Mouse (Mus musculus) CH12.LX (cell line): ENCODE measurements around the gene Stap2. TPM values are rescaled to one million over a fixed set of nuclear protein-coding genes. Genes with fewer than 3 reads are reported as not detected.

Experiments
- DNase-seq: peaks from one replicate; pipeline ENCODE4 v3.0.0-alpha.2; 2013; ENCODE audit errors: extremely low read depth
- H3K27ac ChIP-seq: 2 replicates; pipeline ENCODE4 v1.5.1; 2012; ENCODE audit warnings: low read depth, mild to moderate bottlenecking, control low read depth, moderate library complexity; ENCODE audit not compliant: insufficient read depth
- H3K27me3 ChIP-seq: replicated peaks from 2 replicates; pipeline ENCODE3; 2012; ENCODE audit warnings: inconsistent platforms
- H3K36me3 ChIP-seq, 2 experiments: replicated peaks in 1 of 2; 2 replicates each; pipeline versions ENCODE3 to v1.6.1; 2012; ENCODE audit warnings: inconsistent platforms in 1 of 2, low read length in 1 of 2, mild to moderate bottlenecking in 1 of 2, mixed read lengths in 1 of 2, moderate library complexity in 1 of 2; ENCODE audit not compliant: control insufficient read depth in 1 of 2, insufficient read depth in 1 of 2
- H3K4me1 ChIP-seq, 2 experiments: 2 replicates each; pipeline ENCODE4 v1.6.1; 2012; ENCODE audit warnings: inconsistent platforms in 1 of 2, moderate library complexity in 1 of 2; ENCODE audit not compliant: insufficient read depth in 2 of 2, control insufficient read depth in 1 of 2
- H3K4me2 ChIP-seq: 2 replicates; pipeline ENCODE4 v1.6.1; 2012; ENCODE audit warnings: low read depth, mild to moderate bottlenecking, control low read depth; ENCODE audit not compliant: poor library complexity, insufficient read depth, severe bottlenecking
- H3K4me3 ChIP-seq, 3 experiments: fragments of 150-350 bp in 1 of 3; sonication (generic) in 1 of 3; replicated peaks in 1 of 3; 2 replicates each; pipeline versions ENCODE3 to v1.5.1; 2011 to 2012; ENCODE audit warnings: low read depth in 2 of 3, low read length in 2 of 3, mild to moderate bottlenecking in 2 of 3, moderate library complexity in 2 of 3, control low read depth in 1 of 3, improper control_type of control experiment in 1 of 3, inconsistent platforms in 1 of 3, mixed read lengths in 1 of 3; ENCODE audit not compliant: poor library complexity in 1 of 3
- H3K79me2 ChIP-seq: replicated peaks from 2 replicates; pipeline ENCODE4 v1.6.1; 2012; ENCODE audit warnings: mild to moderate bottlenecking, moderate library complexity; ENCODE audit not compliant: control insufficient read depth, poor library complexity, insufficient read depth, severe bottlenecking; ENCODE audit errors: extremely low read depth
- H3K9ac ChIP-seq: 2 replicates; pipeline ENCODE4 v1.6.1; 2012; ENCODE audit warnings: low read depth, mild to moderate bottlenecking, control low read depth, moderate library complexity; ENCODE audit not compliant: insufficient read depth
- H3K9me3 ChIP-seq: replicated peaks from 2 replicates; pipeline ENCODE3; 2012; ENCODE audit warnings: low read length, inconsistent platforms, mixed read lengths
- BHLHE40 ChIP-seq: IDR thresholded peaks from 2 replicates; pipeline ENCODE4 v1.6.1; 2011; ENCODE audit warnings: mild to moderate bottlenecking, low read depth, low read length, improper control_type of control experiment
- CHD1 ChIP-seq: IDR thresholded peaks from 2 replicates; pipeline ENCODE4 v1.6.1; 2012; ENCODE audit warnings: low read depth, low read length, improper control_type of control experiment, inconsistent platforms
- CHD2 ChIP-seq: IDR thresholded peaks from 2 replicates; pipeline ENCODE4 v1.6.1; 2011; ENCODE audit warnings: low read length, improper control_type of control experiment
- CTCF ChIP-seq, 2 experiments: IDR thresholded peaks in 1 of 2; conservative IDR thresholded peaks in 1 of 2; 2 replicates each; pipeline ENCODE4 v1.5.1; 2011 to 2012; ENCODE audit warnings: low read depth in 2 of 2, low read length in 2 of 2, improper control_type of control experiment in 1 of 2, inconsistent platforms in 1 of 2, mild to moderate bottlenecking in 1 of 2, moderate library complexity in 1 of 2
- E2F4 ChIP-seq: IDR thresholded peaks from 2 replicates; pipeline ENCODE4 v1.6.1; 2011; ENCODE audit warnings: low read depth, low read length, improper control_type of control experiment; ENCODE audit not compliant: insufficient replicate concordance
- ELF1 ChIP-seq: IDR thresholded peaks from 2 replicates; pipeline ENCODE4 v1.6.1; 2014; ENCODE audit warnings: low read depth, mild to moderate bottlenecking, inconsistent platforms, low read length, improper control_type of control experiment
- EP300 ChIP-seq: IDR thresholded peaks from 2 replicates; pipeline ENCODE4 v1.6.1; 2011; ENCODE audit warnings: low read length, improper control_type of control experiment
- ETS1 ChIP-seq: conservative IDR thresholded peaks from 2 replicates; pipeline ENCODE4 v1.6.1; 2012; ENCODE audit warnings: low read depth, mild to moderate bottlenecking, inconsistent platforms, low read length, improper control_type of control experiment, moderate library complexity
- GABPA ChIP-seq: IDR thresholded peaks from 2 replicates; pipeline ENCODE4 v1.6.1; 2012; ENCODE audit warnings: low read depth, low read length, improper control_type of control experiment, inconsistent platforms; ENCODE audit not compliant: insufficient replicate concordance
- HCFC1 ChIP-seq: IDR thresholded peaks from 2 replicates; pipeline ENCODE4 v1.6.1; 2012; ENCODE audit warnings: low read depth, mild to moderate bottlenecking, inconsistent platforms, low read length, improper control_type of control experiment
- IRF4 ChIP-seq: IDR thresholded peaks from 2 replicates; pipeline ENCODE4 v1.6.1; 2014; ENCODE audit warnings: low read depth, mild to moderate bottlenecking, inconsistent platforms, low read length, improper control_type of control experiment
- JUN ChIP-seq: IDR thresholded peaks from 2 replicates; pipeline ENCODE4 v1.6.1; 2011; ENCODE audit warnings: low read depth, mild to moderate bottlenecking, low read length, improper control_type of control experiment, moderate library complexity; ENCODE audit not compliant: insufficient read depth
- JUND ChIP-seq: conservative IDR thresholded peaks from 2 replicates; pipeline ENCODE4 v1.6.1; 2011; ENCODE audit warnings: low read depth, low read length, improper control_type of control experiment
- KAT2A ChIP-seq: IDR thresholded peaks from 2 replicates; pipeline ENCODE4 v1.6.1; 2012; ENCODE audit warnings: low read length, improper control_type of control experiment, inconsistent platforms; ENCODE audit not compliant: insufficient replicate concordance
- MAFK ChIP-seq: IDR thresholded peaks from 2 replicates; pipeline ENCODE4 v1.6.1; 2011; ENCODE audit warnings: low read length, improper control_type of control experiment; ENCODE audit not compliant: insufficient replicate concordance
- MAX ChIP-seq: IDR thresholded peaks from 2 replicates; pipeline ENCODE4 v1.6.1; 2011; ENCODE audit warnings: low read length, improper control_type of control experiment
- MAZ ChIP-seq: IDR thresholded peaks from 2 replicates; pipeline ENCODE4 v1.6.1; 2012; ENCODE audit warnings: low read depth, mild to moderate bottlenecking, inconsistent platforms, low read length, improper control_type of control experiment, moderate library complexity
- MEF2A ChIP-seq: IDR thresholded peaks from 2 replicates; pipeline ENCODE4 v1.6.1; 2014; ENCODE audit warnings: low read depth, mild to moderate bottlenecking, inconsistent platforms, low read length, improper control_type of control experiment, borderline replicate concordance
- MXI1 ChIP-seq: IDR thresholded peaks from 2 replicates; pipeline ENCODE4 v1.6.1; 2011; ENCODE audit warnings: mild to moderate bottlenecking, low read depth, low read length, improper control_type of control experiment
- MYC ChIP-seq: IDR thresholded peaks from 2 replicates; pipeline ENCODE4 v1.6.1; 2011; ENCODE audit warnings: low read depth, mild to moderate bottlenecking, improper control_type of control experiment, low read length
- NELFE ChIP-seq: IDR thresholded peaks from 2 replicates; pipeline ENCODE4 v1.6.1; 2011; ENCODE audit warnings: low read depth, low read length, improper control_type of control experiment
- NRF1 ChIP-seq: IDR thresholded peaks from 2 replicates; pipeline ENCODE4 v1.6.1; 2014; ENCODE audit warnings: low read depth, mild to moderate bottlenecking, inconsistent platforms, low read length, improper control_type of control experiment, moderate library complexity
- PAX5 ChIP-seq: IDR thresholded peaks from 2 replicates; pipeline ENCODE4 v1.6.1; 2012; ENCODE audit warnings: low read length, inconsistent platforms, mixed read lengths
- POLR2A ChIP-seq: IDR thresholded peaks from 2 replicates; pipeline ENCODE4 v1.6.1; 2011; ENCODE audit warnings: low read depth, mild to moderate bottlenecking, improper control_type of control experiment, low read length
- POLR2AphosphoS2 ChIP-seq: IDR thresholded peaks from 2 replicates; pipeline ENCODE4 v1.6.1; 2011; ENCODE audit warnings: low read depth, low read length, improper control_type of control experiment
- RAD21 ChIP-seq: IDR thresholded peaks from 2 replicates; pipeline ENCODE4 v1.6.1; 2011; ENCODE audit warnings: low read depth, mild to moderate bottlenecking, low read length, improper control_type of control experiment, moderate library complexity
- RCOR1 ChIP-seq: conservative IDR thresholded peaks from 2 replicates; pipeline ENCODE4 v1.6.1; 2012; ENCODE audit warnings: low read depth, mild to moderate bottlenecking, inconsistent platforms, low read length, improper control_type of control experiment
- SIN3A ChIP-seq: IDR thresholded peaks from 2 replicates; pipeline ENCODE4 v1.6.1; 2012; ENCODE audit warnings: low read length, improper control_type of control experiment, inconsistent platforms
- SMC3 ChIP-seq: IDR thresholded peaks from 2 replicates; pipeline ENCODE4 v1.6.1; 2011; ENCODE audit warnings: low read depth, low read length, improper control_type of control experiment
- TBP ChIP-seq: conservative IDR thresholded peaks from 2 replicates; pipeline ENCODE4 v1.6.1; 2011; ENCODE audit warnings: low read depth, low read length, improper control_type of control experiment
- TCF12 ChIP-seq: IDR thresholded peaks from 2 replicates; pipeline ENCODE4 v1.6.1; 2014; ENCODE audit warnings: low read depth, mild to moderate bottlenecking, inconsistent platforms, low read length, improper control_type of control experiment
- UBTF ChIP-seq: IDR thresholded peaks from 2 replicates; pipeline ENCODE4 v1.6.1; 2012; ENCODE audit warnings: low read depth, mild to moderate bottlenecking, inconsistent platforms, low read length, improper control_type of control experiment, moderate library complexity
- USF1 ChIP-seq: IDR thresholded peaks from 2 replicates; pipeline ENCODE4 v1.6.1; 2014; ENCODE audit warnings: low read depth, mild to moderate bottlenecking, inconsistent platforms, low read length, improper control_type of control experiment
- USF2 ChIP-seq: conservative IDR thresholded peaks from 2 replicates; pipeline ENCODE4 v1.6.1; 2011; ENCODE audit warnings: low read depth, low read length, improper control_type of control experiment
- ZC3H11A ChIP-seq: IDR thresholded peaks from 2 replicates; pipeline ENCODE4 v1.6.1; 2012; ENCODE audit warnings: low read depth, mild to moderate bottlenecking, inconsistent platforms, low read length, improper control_type of control experiment
- ZKSCAN1 ChIP-seq: IDR thresholded peaks from 2 replicates; pipeline ENCODE4 v1.6.1; 2012; ENCODE audit warnings: low read depth, inconsistent platforms, low read length, improper control_type of control experiment, borderline replicate concordance
- ZMIZ1 ChIP-seq: IDR thresholded peaks from 2 replicates; pipeline ENCODE4 v1.6.1; 2012; ENCODE audit warnings: low read depth, mild to moderate bottlenecking, inconsistent platforms, low read length, improper control_type of control experiment
- ZNF384 ChIP-seq: IDR thresholded peaks from 2 replicates; pipeline ENCODE4 v1.6.1; 2012; ENCODE audit warnings: low read depth, low read length, improper control_type of control experiment, inconsistent platforms
- dilution Hi-C: fragments of 300-500 bp; cut with MboI; formaldehyde crosslinking; loops from 2 replicates; pipeline ENCODE4 v1.14.3; 2020; ENCODE audit warnings: low sequenced_read_pairs; ENCODE audit not compliant: extremely low pct_unique_long_range_greater_than_20kb, extremely low pct_ligation_motif_present
- in situ Hi-C: fragments of 300-500 bp; cut with MboI; formaldehyde crosslinking; loops from 3 replicates; pipeline ENCODE4 v1.14.3; 2019; ENCODE audit warnings: low sequenced_read_pairs, low pct_ligation_motif_present, low pct_unique_long_range_greater_than_20kb, mixed read lengths
- polyA plus RNA-seq: library from polyadenylated mRNA; unstranded; fragments of >175 nt; gene quantifications from 2 replicates; pipeline ENCODE4 v1.2.1, GENCODE M21; 2012; ENCODE audit warnings: low read depth; ENCODE audit not compliant: insufficient read length
- total RNA-seq, 2 experiments: library from RNA; depleted of rRNA; stranded (reverse); fragments of 300-350 nt in 1 of 2; fragments of >200 nt in 1 of 2; gene quantifications; 2 replicates each; pipeline ENCODE4 v1.2.3; 2012 to 2014

Gene Stap2
- total and polyA plus RNA-seq, 3 experiments, result 0.51 to 3.2 (median 0.52) TPM

- no peaks in the 10 kb centered on the region for H3K27me3 ChIP-seq
- in situ Hi-C loops, result loop anchor here (10.0 kb wide), 1 partner anchor 59 kb away; the partner anchor contains the start of gene Zfp959
- DNase-seq, result peak; percentile 50
- H3K79me2 ChIP-seq, result peaks cover 32% of the 10 kb centered on the region
- TF ChIP-seq HCFC1 (no peak), MAX (peak; percentile 53; the same call in 1 of the 2 replicates), USF2 (no peak), USF1 (no peak), JUND (no peak), ETS1 (no peak), ZKSCAN1 (no peak), MEF2A (peak; percentile 32; the same call in 1 of the 2 replicates), CHD1 (no peak; the same call in 1 of the 2 replicates), SMC3 (peak; percentile 29), E2F4 (no peak), RCOR1 (no peak), ELF1 (0 out of 2 replicates have a peak, but pooled peaks have one; percentile 16), KAT2A (no peak), CTCF (conservative IDR thresholded peaks at IDR 0.05 in 1 of 2, IDR thresholded peaks at IDR 0.05 in 1 of 2; ENCODE audit: low read depth in 2 of 2, low read length in 2 of 2) (peak in 1 of 2 experiments; percentile 46; a peak in 2 of 4 replicates), PAX5 (no peak), RAD21 (peak; percentile 30), NRF1 (no peak), CHD2 (no peak), IRF4 (0 out of 2 replicates have a peak, but pooled peaks have one; percentile 31), TCF12 (peak; percentile 57; the same call in 1 of the 2 replicates), ZC3H11A (no peak), MAFK (no peak), GABPA (no peak), POLR2AphosphoS2 (no peak), UBTF (peak; percentile 88; the same call in 1 of the 2 replicates), EP300 (no peak), JUN (no peak), NELFE (peak; percentile 51), MYC (0 out of 2 replicates have a peak, but pooled peaks have one; percentile 26), BHLHE40 (no peak), SIN3A (no peak; the same call in 1 of the 2 replicates), MAZ (no peak; the same call in none of the 2 replicates), ZMIZ1 (no peak; the same call in none of the 2 replicates), MXI1 (peak; percentile 48), ZNF384 (no peak), POLR2A (peak; percentile 72), TBP (0 out of 2 replicates have a peak, but pooled peaks have one; percentile 49)
- H3K4me1 ChIP-seq, result peaks cover 30 to 60% of the 10 kb centered on the region in 2 experiments
- no peaks in the 10 kb centered on the region for H3K9me3 ChIP-seq
- peak overlapping the region; percentile 81 for H3K4me2 ChIP-seq
- dilution Hi-C loops, result no loop called here
- peak overlapping the region; percentile 76 for H3K27ac ChIP-seq
- H3K36me3 ChIP-seq, result peaks cover 28 to 37% of the 10 kb centered on the region in 2 experiments
- peak overlapping the region; percentile 68 to 75 (median 72) for H3K4me3 ChIP-seq
- H3K9ac ChIP-seq, result peak overlapping the region; percentile 69
Measured at GRCm38 (mm10) chr17:55954229-55954628, 51.2 kb downstream of the Stap2 start.
